Mouse (Mus musculus): ENCODE measurements at regions not wholly inside any gene's neighbourhood (a gene's known extent, or its start where the extent isn't known, plus 50 kb on each side); places are given as distances from the start of the nearest gene placed in this dataset.

- TF ChIP-seq CTCF (IDR thresholded peaks at IDR 0.05; ENCODE audit: extremely low read depth, insufficient read depth, insufficient read length, insufficient replicate concordance): no peak
- TF ChIP-seq POLR2A (IDR thresholded peaks at IDR 0.05; ENCODE audit: low read depth, low read length): no peak
- H3K4me3 ChIP-seq (ENCODE audit: extremely low read depth, insufficient read depth, insufficient read length): no peak overlapping the region
- no peaks in the 10 kb centered on the region for H3K36me3 ChIP-seq (ENCODE audit: control insufficient read depth, insufficient read depth, low read length)
- 83% methylated on average over 6 of the region's 6 CpGs for WGBS
- H3K27me3 ChIP-seq (ENCODE audit: control insufficient read depth, insufficient read depth, low read length): no peaks in the 10 kb centered on the region
- no peaks in the 10 kb centered on the region for H3K4me1 ChIP-seq (ENCODE audit: control insufficient read depth, insufficient read depth, insufficient read length)
- no peak for DNase-seq (ENCODE audit: low read depth in 1 of 2, low spot score in 2 of 2)
- H3K27ac ChIP-seq (ENCODE audit: insufficient read depth, low read length): no peak overlapping the region
Measured at GRCm38 (mm10) chr2:158965003-158965665, 170.5 kb downstream of the Dhx35 start.

GRCm38 (mm10) chr2:158972178-158972577 is 177.6 kb downstream of the Dhx35 start:
- 72% methylated on average over 2 of the region's 2 CpGs for WGBS
- H3K36me3 ChIP-seq (ENCODE audit: control insufficient read depth, insufficient read depth, low read length): no peaks in the 10 kb centered on the region
- no peak for DNase-seq (ENCODE audit: low read depth in 1 of 2, low spot score in 2 of 2)

GRCm38 (mm10) chr2:158985529-158986148 is 191.0 kb downstream of the Dhx35 start:
- Histone ChIP-seq H3K4me1 (ENCODE audit: control insufficient read depth, insufficient read depth, insufficient read length) (no peaks in the 10 kb centered on the region), H3K4me3 (ENCODE audit: extremely low read depth, insufficient read depth, insufficient read length) (no peak overlapping the region), H3K27ac (ENCODE audit: insufficient read depth, low read length) (no peak overlapping the region), H3K36me3 (ENCODE audit: control insufficient read depth, insufficient read depth, low read length) (no peaks in the 10 kb centered on the region), H3K27me3 (ENCODE audit: control insufficient read depth, insufficient read depth, low read length) (no peaks in the 10 kb centered on the region)
- DNase-seq (ENCODE audit: low read depth in 1 of 2, low spot score in 2 of 2): no peak
- 73% methylated on average over 17 of the region's 17 CpGs for WGBS
- TF ChIP-seq CTCF (IDR thresholded peaks at IDR 0.05; ENCODE audit: extremely low read depth, insufficient read depth, insufficient read length, insufficient replicate concordance): no peak
- TF ChIP-seq POLR2A (IDR thresholded peaks at IDR 0.05; ENCODE audit: low read depth, low read length): no peak

More at GRCm38 (mm10) chr2:158972178-158972577, 177.6 kb downstream of the Dhx35 start:
- no peaks in the 10 kb centered on the region for H3K27me3 ChIP-seq (ENCODE audit: control insufficient read depth, insufficient read depth, low read length)
- H3K4me1 ChIP-seq (ENCODE audit: control insufficient read depth, insufficient read depth, insufficient read length): no peaks in the 10 kb centered on the region
- TF ChIP-seq CTCF (IDR thresholded peaks at IDR 0.05; ENCODE audit: extremely low read depth, insufficient read depth, insufficient read length, insufficient replicate concordance) (no peak), POLR2A (IDR thresholded peaks at IDR 0.05; ENCODE audit: low read depth, low read length) (no peak)
- no peak overlapping the region for H3K27ac ChIP-seq (ENCODE audit: insufficient read depth, low read length)
- H3K4me3 ChIP-seq (ENCODE audit: extremely low read depth, insufficient read depth, insufficient read length): no peak overlapping the region

GRCm38 (mm10) chr2:159002481-159003186 is 208.0 kb downstream of the Dhx35 start:
- Histone ChIP-seq H3K27me3 (ENCODE audit: control insufficient read depth, insufficient read depth, low read length) (no peaks in the 10 kb centered on the region), H3K27ac (ENCODE audit: insufficient read depth, low read length) (no peak overlapping the region), H3K36me3 (ENCODE audit: control insufficient read depth, insufficient read depth, low read length) (no peaks in the 10 kb centered on the region), H3K4me1 (ENCODE audit: control insufficient read depth, insufficient read depth, insufficient read length) (no peaks in the 10 kb centered on the region), H3K4me3 (ENCODE audit: extremely low read depth, insufficient read depth, insufficient read length) (no peak overlapping the region)
- WGBS: 55% methylated on average over 17 of the region's 17 CpGs
- TF ChIP-seq POLR2A (IDR thresholded peaks at IDR 0.05; ENCODE audit: low read depth, low read length): no peak
- no peak for TF ChIP-seq CTCF (IDR thresholded peaks at IDR 0.05; ENCODE audit: extremely low read depth, insufficient read depth, insufficient read length, insufficient replicate concordance)
- no peak for DNase-seq (ENCODE audit: low read depth in 1 of 2, low spot score in 2 of 2)

DNA sequence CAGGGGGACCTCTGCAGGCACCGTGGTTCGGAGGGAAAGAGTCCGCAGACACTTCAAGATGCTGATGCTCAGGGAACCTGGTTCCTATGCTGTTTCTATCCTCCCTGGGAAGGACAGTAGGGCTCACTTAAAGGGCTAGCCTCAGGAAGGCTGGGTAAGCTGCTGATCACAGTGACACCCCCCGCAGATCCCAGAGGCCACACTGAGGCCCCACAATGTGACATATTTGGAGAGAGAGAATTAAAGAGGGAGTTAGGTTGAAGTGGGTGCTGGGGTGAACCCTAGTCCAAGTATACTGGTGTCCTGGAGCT is 208.5 kb downstream of the Dhx35 start:
- Histone ChIP-seq H3K27ac (ENCODE audit: insufficient read depth, low read length) (no peak overlapping the region), H3K27me3 (ENCODE audit: control insufficient read depth, insufficient read depth, low read length) (no peaks in the 10 kb centered on the region), H3K4me1 (ENCODE audit: control insufficient read depth, insufficient read depth, insufficient read length) (no peaks in the 10 kb centered on the region), H3K4me3 (ENCODE audit: extremely low read depth, insufficient read depth, insufficient read length) (no peak overlapping the region), H3K36me3 (ENCODE audit: control insufficient read depth, insufficient read depth, low read length) (no peaks in the 10 kb centered on the region)
- 76% methylated on average over 4 of the region's 4 CpGs for WGBS
- no peak for DNase-seq (ENCODE audit: low read depth in 1 of 2, low spot score in 2 of 2)
- TF ChIP-seq CTCF (IDR thresholded peaks at IDR 0.05; ENCODE audit: extremely low read depth, insufficient read depth, insufficient read length, insufficient replicate concordance): no peak
- no peak for TF ChIP-seq POLR2A (IDR thresholded peaks at IDR 0.05; ENCODE audit: low read depth, low read length)

- H3K27me3 ChIP-seq (ENCODE audit: control insufficient read depth, insufficient read depth, low read length): no peaks in the 10 kb centered on the region
- no peak for TF ChIP-seq POLR2A (IDR thresholded peaks at IDR 0.05; ENCODE audit: low read depth, low read length)
- no peak for TF ChIP-seq CTCF (IDR thresholded peaks at IDR 0.05; ENCODE audit: extremely low read depth, insufficient read depth, insufficient read length, insufficient replicate concordance)
- no peak overlapping the region for H3K27ac ChIP-seq (ENCODE audit: insufficient read depth, low read length)
- no peaks in the 10 kb centered on the region for H3K4me1 ChIP-seq (ENCODE audit: control insufficient read depth, insufficient read depth, insufficient read length)
- WGBS: 81% methylated on average over 9 of the region's 9 CpGs
- no peak for DNase-seq (ENCODE audit: low read depth in 1 of 2, low spot score in 2 of 2)
- no peak overlapping the region for H3K4me3 ChIP-seq (ENCODE audit: extremely low read depth, insufficient read depth, insufficient read length)
- H3K36me3 ChIP-seq (ENCODE audit: control insufficient read depth, insufficient read depth, low read length): no peaks in the 10 kb centered on the region
Measured at GRCm38 (mm10) chr2:159004417-159004816, 209.8 kb downstream of the Dhx35 start.

GRCm38 (mm10) chr2:159012725-159013124 is 218.1 kb downstream of the Dhx35 start:
- Histone ChIP-seq H3K27ac (ENCODE audit: insufficient read depth, low read length) (no peak overlapping the region), H3K4me3 (ENCODE audit: extremely low read depth, insufficient read depth, insufficient read length) (no peak overlapping the region), H3K27me3 (ENCODE audit: control insufficient read depth, insufficient read depth, low read length) (no peaks in the 10 kb centered on the region), H3K36me3 (ENCODE audit: control insufficient read depth, insufficient read depth, low read length) (no peaks in the 10 kb centered on the region), H3K4me1 (ENCODE audit: control insufficient read depth, insufficient read depth, insufficient read length) (no peaks in the 10 kb centered on the region)
- DNase-seq (ENCODE audit: low read depth in 1 of 2, low spot score in 2 of 2): no peak
- 87% methylated on average over 4 of the region's 4 CpGs for WGBS
- TF ChIP-seq POLR2A (IDR thresholded peaks at IDR 0.05; ENCODE audit: low read depth, low read length) (no peak), CTCF (IDR thresholded peaks at IDR 0.05; ENCODE audit: extremely low read depth, insufficient read depth, insufficient read length, insufficient replicate concordance) (no peak)
